Mouse (Mus musculus) stomach, postnatal 0 days (tissue): ENCODE results near the gene Magi1. TPM values are rescaled to one million over a fixed set of nuclear protein-coding genes. Genes with fewer than 3 reads are reported as not detected.

Experiments
- ATAC-seq: fragments of 200-750 bp; cut with Nextera tagmentation; 2 replicates; pipeline ENCODE4 v1.8.0; 2017; ENCODE audit not compliant: low FRiP score, low TSS enrichment
- DNase-seq: peaks from one replicate; pipeline ENCODE4 v3.0.0-alpha.2; 2016; ENCODE audit warnings: low spot score
- H3K27ac ChIP-seq: fragments of 300-500 bp; sonication (generic); replicated peaks from 2 replicates; pipeline ENCODE4 v1.5.1; 2014; ENCODE audit warnings: mild to moderate bottlenecking, control low read depth
- H3K27me3 ChIP-seq: fragments of 300-500 bp; sonication (generic); 2 replicates; pipeline ENCODE4 v1.6.1; 2014; ENCODE audit warnings: low read length; ENCODE audit not compliant: control insufficient read depth, insufficient read depth
- H3K36me3 ChIP-seq: fragments of 300-500 bp; sonication (generic); 2 replicates; pipeline ENCODE4 v1.6.1; 2014; ENCODE audit warnings: low read length, mixed read lengths; ENCODE audit not compliant: control insufficient read depth, insufficient read depth
- H3K4me1 ChIP-seq: fragments of 300-500 bp; sonication (generic); replicated peaks from 2 replicates; pipeline ENCODE4 v1.6.1; 2014; ENCODE audit warnings: antibody characterized with exemption; ENCODE audit not compliant: control insufficient read depth, insufficient read depth
- H3K4me2 ChIP-seq: fragments of 300-500 bp; sonication (generic); replicated peaks from 2 replicates; pipeline ENCODE4 v1.6.1; 2014; ENCODE audit warnings: low read depth, mild to moderate bottlenecking, control low read depth, moderate library complexity
- H3K4me3 ChIP-seq: fragments of 300-500 bp; sonication (generic); 2 replicates; pipeline ENCODE4 v1.5.1; 2014; ENCODE audit warnings: low read depth, low read length, control low read depth
- H3K9ac ChIP-seq: fragments of 300-500 bp; sonication (generic); 2 replicates; pipeline ENCODE4 v1.6.1; 2014; ENCODE audit warnings: mild to moderate bottlenecking, low read length, control low read depth, mixed read lengths
- H3K9me3 ChIP-seq: fragments of 300-500 bp; sonication (generic); 2 replicates; pipeline ENCODE4 v1.6.1; 2016; ENCODE audit warnings: low read length; ENCODE audit not compliant: control insufficient read depth
- CTCF ChIP-seq: IDR thresholded peaks from 2 replicates; pipeline ENCODE4 v1.5.1; 2016; ENCODE audit warnings: antibody characterized with exemption, low read depth, mild to moderate bottlenecking, moderate library complexity
- EP300 ChIP-seq: optimal IDR thresholded peaks from 2 replicates; pipeline ENCODE3; 2016; ENCODE audit warnings: antibody characterized with exemption
- WGBS: fragments of 180-500 bp; shearing (Covaris S2); extraction: QIAGEN DNeasy Blood & Tissue Kit; methylation state at CpG from one replicate; pipeline ENCODE4 v1.1.7; 2014; 5-methylcytosine and 5-hydroxymethylcytosine counted together
- polyA plus RNA-seq: library from polyadenylated mRNA; unstranded; fragments of >200 nt; fragmentation: Nextera tagmentation; extraction: Ambion mirVana; gene quantifications from 2 replicates; pipeline ENCODE4 v1.2.1, GENCODE M21; 2015

The Magi1 gene
- polyA plus RNA-seq, 1 experiment from 2014 or later, result 4.4 TPM

GRCm38 (mm10) chr6:93792309-93793215 is 491.2 kb downstream of the Magi1 start:
- H3K4me1 ChIP-seq, result no peaks in the 10 kb centered on the region
- DNase-seq (no peak), ATAC-seq (no peak)
- no peak overlapping the region for H3K4me2 ChIP-seq
- H3K9ac ChIP-seq, result no peak overlapping the region
- no peaks in the 10 kb centered on the region for H3K36me3 ChIP-seq
- WGBS, result 83% methylated on average over 10 of the region's 10 CpGs
- no peak for TF ChIP-seq EP300
- no peak for TF ChIP-seq CTCF
- H3K9me3 ChIP-seq, result no peaks in the 10 kb centered on the region
- no peak overlapping the region for H3K27ac ChIP-seq
- H3K4me3 ChIP-seq, result no peak overlapping the region
- no peaks in the 10 kb centered on the region for H3K27me3 ChIP-seq

- Histone ChIP-seq H3K9me3 (no peaks in the 10 kb centered on the region), H3K9ac (no peak overlapping the region), H3K27me3 (no peaks in the 10 kb centered on the region), H3K4me3 (no peak overlapping the region), H3K4me1 (no peaks in the 10 kb centered on the region), H3K36me3 (no peaks in the 10 kb centered on the region), H3K4me2 (no peak overlapping the region), H3K27ac (no peak overlapping the region)
- no peak for DNase-seq
- no peak for ATAC-seq
- TF ChIP-seq CTCF (no peak), EP300 (no peak)
Measured at GRCm38 (mm10) chr6:93789721-93790120, 494.0 kb downstream of the Magi1 start.

GRCm38 (mm10) chr6:93787042-93787441 is 496.7 kb downstream of the Magi1 start:
- Histone ChIP-seq H3K36me3 (no peaks in the 10 kb centered on the region), H3K4me2 (no peak overlapping the region), H3K27ac (no peak overlapping the region), H3K9ac (no peak overlapping the region), H3K4me1 (no peaks in the 10 kb centered on the region), H3K27me3 (no peaks in the 10 kb centered on the region), H3K9me3 (no peaks in the 10 kb centered on the region), H3K4me3 (no peak overlapping the region)
- TF ChIP-seq EP300 (no peak), CTCF (no peak)
- 91% methylated on average over 3 of the region's 3 CpGs for WGBS
- no peak for DNase-seq
- ATAC-seq, result no peak

GRCm38 (mm10) chr6:93786220-93786619 is 497.5 kb downstream of the Magi1 start:
- H3K4me3 ChIP-seq, result no peak overlapping the region
- H3K4me2 ChIP-seq, result no peak overlapping the region
- no peaks in the 10 kb centered on the region for H3K27me3 ChIP-seq
- WGBS, result 49% methylated on average over 2 of the region's 2 CpGs
- no peak for TF ChIP-seq EP300
- TF ChIP-seq CTCF, result no peak
- DNase-seq (no peak), ATAC-seq (no peak)
- no peaks in the 10 kb centered on the region for H3K9me3 ChIP-seq
- H3K27ac ChIP-seq, result no peak overlapping the region
- H3K4me1 ChIP-seq, result no peaks in the 10 kb centered on the region
- H3K36me3 ChIP-seq, result no peaks in the 10 kb centered on the region
- H3K9ac ChIP-seq, result no peak overlapping the region

GRCm38 (mm10) chr6:93771081-93771480 is 512.6 kb downstream of the Magi1 start:
- H3K27ac ChIP-seq, result no peak overlapping the region
- H3K9ac ChIP-seq, result no peak overlapping the region
- DNase-seq, result no peak
- 61% methylated on average over 4 of the region's 4 CpGs for WGBS
- H3K36me3 ChIP-seq, result no peaks in the 10 kb centered on the region
- no peaks in the 10 kb centered on the region for H3K27me3 ChIP-seq
- no peaks in the 10 kb centered on the region for H3K9me3 ChIP-seq
- TF ChIP-seq EP300, result no peak
- no peak for TF ChIP-seq CTCF
- H3K4me3 ChIP-seq, result no peak overlapping the region
- H3K4me2 ChIP-seq, result no peak overlapping the region
- H3K4me1 ChIP-seq, result no peaks in the 10 kb centered on the region
- ATAC-seq, result no peak

GRCm38 (mm10) chr6:93770283-93771025 is 513.3 kb downstream of the Magi1 start:
- H3K4me1 ChIP-seq, result no peaks in the 10 kb centered on the region
- no peak overlapping the region for H3K4me2 ChIP-seq
- DNase-seq (no peak), ATAC-seq (no peak)
- H3K4me3 ChIP-seq, result no peak overlapping the region
- WGBS, result 78% methylated on average over 5 of the region's 5 CpGs
- H3K36me3 ChIP-seq, result no peaks in the 10 kb centered on the region
- no peak overlapping the region for H3K9ac ChIP-seq
- H3K27me3 ChIP-seq, result no peaks in the 10 kb centered on the region
- H3K27ac ChIP-seq, result no peak overlapping the region
- H3K9me3 ChIP-seq, result no peaks in the 10 kb centered on the region
- TF ChIP-seq CTCF (no peak), EP300 (no peak)
